Mouse (Mus musculus): ENCODE measurements around the gene Fam149b. TPM values are rescaled to one million over a fixed set of nuclear protein-coding genes. Genes with fewer than 3 reads are reported as not detected.
"Not testable (repeated sequence)": the region's sequence is repeated elsewhere in the genome, so short reads cannot be mapped to it uniquely, and the experiment has no call there.

The Fam149b gene
- polyA plus RNA-seq (2012; rRNA removed) = 51.2 and 54.5 TPM in 2 replicates

DNA sequence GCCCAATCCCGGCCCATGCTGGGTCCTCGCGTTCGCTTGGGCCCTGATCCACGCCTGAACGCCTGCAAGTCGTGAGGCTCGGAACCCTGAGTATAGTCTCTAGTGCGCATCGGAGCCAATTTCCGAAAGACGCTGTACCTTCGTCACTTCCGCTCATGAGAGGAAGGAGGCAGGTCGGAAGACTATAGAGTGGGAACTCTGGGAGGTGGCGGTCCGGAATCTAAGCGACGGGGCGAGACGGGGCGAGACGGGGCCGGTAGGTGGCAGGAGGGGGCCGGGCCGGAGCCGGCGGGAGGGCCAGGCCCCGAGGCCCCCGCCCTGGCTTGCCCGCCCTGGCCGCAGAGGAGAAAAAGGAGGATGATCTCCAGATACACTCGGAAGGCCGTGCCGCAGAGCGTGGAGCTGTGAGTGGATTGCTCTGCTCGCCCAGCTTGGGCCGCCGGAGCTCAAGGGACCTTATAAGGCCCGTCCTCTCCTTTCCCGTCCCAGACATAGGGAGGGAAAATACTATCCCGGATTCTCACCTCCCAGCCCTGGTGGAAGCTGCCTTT lies at the start of gene Fam149b, which contains the start of gene Ecd:
Gene Fam149b, plus strand, starts transcription at position 172 of the 551 bp plus-strand sequence.
Gene Ecd, minus strand, starts transcription at position 131 of the 551 bp plus-strand sequence.
- Histone ChIP-seq H3K4me3 (ENCODE audit: control insufficient read depth, low read depth, low read length) (peak within 1 kb of the TSS; percentile 100), H3K4me1 (ENCODE audit: control insufficient read depth, insufficient read depth, low read length) (no peaks in the 10 kb centered on the region; the same call in 1 of the 2 replicates), H3K27ac (ENCODE audit: control insufficient read depth, insufficient read depth, low read depth, low read length) (peak within 1 kb of the TSS; percentile 97), H3K36me3 (ENCODE audit: control insufficient read depth, insufficient read depth, low read length) (peaks cover 2% of the 10 kb centered on the region; the same call in 1 of the 2 replicates), H3K27me3 (ENCODE audit: control insufficient read depth, insufficient read depth, low read length) (no peaks in the 10 kb centered on the region)
- TF ChIP-seq POLR2A (IDR thresholded peaks at IDR 0.05; ENCODE audit: control insufficient read depth, low read depth, low read length) (peak; percentile 91), CTCF (IDR thresholded peaks at IDR 0.05; ENCODE audit: control insufficient read depth, insufficient read depth, insufficient replicate concordance, low read depth, low read length) (no peak)

DNA sequence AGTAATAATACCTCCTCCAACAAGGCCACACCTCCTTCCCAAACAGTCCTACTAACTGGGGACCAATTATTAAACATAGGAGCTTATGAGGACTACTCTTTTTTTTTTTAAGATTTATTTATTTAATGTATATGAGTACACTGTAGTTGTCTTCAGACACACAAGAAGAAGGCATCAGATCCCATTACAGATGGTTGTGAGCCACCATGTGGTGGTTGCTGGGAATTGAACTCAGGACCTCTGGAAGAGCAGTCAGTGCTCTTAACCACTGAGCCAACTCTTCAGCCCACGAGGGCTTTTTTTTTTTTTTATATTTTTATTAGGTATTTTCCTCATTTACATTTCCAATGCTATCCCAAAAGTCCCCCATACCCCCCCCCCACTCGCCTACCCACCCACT lies 42.9 kb upstream of the Fam149b start:
- H3K27me3 ChIP-seq (ENCODE audit: control insufficient read depth, insufficient read depth, low read length); H3K36me3 ChIP-seq (ENCODE audit: control insufficient read depth, insufficient read depth, low read length): not testable (repeated sequence)

DNA sequence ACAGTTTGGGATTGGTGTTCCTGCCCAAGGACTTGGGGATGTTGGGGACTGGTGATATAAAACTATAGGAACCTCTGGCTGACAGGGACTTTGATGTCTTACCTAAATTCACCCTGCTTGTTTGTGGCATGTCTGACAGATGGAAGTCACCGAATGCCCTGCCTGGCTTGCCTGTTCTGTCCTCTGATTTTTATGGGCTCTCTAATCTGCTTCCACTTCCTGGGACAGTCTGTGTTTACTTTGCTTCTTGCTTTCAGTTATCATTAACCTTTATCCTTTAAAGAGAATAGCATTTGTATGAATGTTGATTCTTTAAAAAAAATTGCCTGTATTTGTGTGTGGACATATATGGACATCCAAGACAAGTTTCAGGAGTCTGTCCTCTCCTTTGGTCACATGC lies 32.8 kb upstream of the Fam149b start:
- no peak overlapping the region for H3K27ac ChIP-seq (ENCODE audit: control insufficient read depth, insufficient read depth, low read depth, low read length)
- H3K27me3 ChIP-seq (ENCODE audit: control insufficient read depth, insufficient read depth, low read length) = no peaks in the 10 kb centered on the region
- TF ChIP-seq POLR2A (IDR thresholded peaks at IDR 0.05; ENCODE audit: control insufficient read depth, low read depth, low read length) = no peak
- no peak for TF ChIP-seq CTCF (IDR thresholded peaks at IDR 0.05; ENCODE audit: control insufficient read depth, insufficient read depth, insufficient replicate concordance, low read depth, low read length)
- H3K4me1 ChIP-seq (ENCODE audit: control insufficient read depth, insufficient read depth, low read length) = no peaks in the 10 kb centered on the region
- H3K4me3 ChIP-seq (ENCODE audit: control insufficient read depth, low read depth, low read length) = no peak overlapping the region
- H3K36me3 ChIP-seq (ENCODE audit: control insufficient read depth, insufficient read depth, low read length) = no peaks in the 10 kb centered on the region

More for the DNA sequence above, 42.9 kb upstream of the Fam149b start:
- not testable (repeated sequence) for H3K4me3 ChIP-seq (ENCODE audit: control insufficient read depth, low read depth, low read length); H3K27ac ChIP-seq (ENCODE audit: control insufficient read depth, insufficient read depth, low read depth, low read length); H3K4me1 ChIP-seq (ENCODE audit: control insufficient read depth, insufficient read depth, low read length)

DNA sequence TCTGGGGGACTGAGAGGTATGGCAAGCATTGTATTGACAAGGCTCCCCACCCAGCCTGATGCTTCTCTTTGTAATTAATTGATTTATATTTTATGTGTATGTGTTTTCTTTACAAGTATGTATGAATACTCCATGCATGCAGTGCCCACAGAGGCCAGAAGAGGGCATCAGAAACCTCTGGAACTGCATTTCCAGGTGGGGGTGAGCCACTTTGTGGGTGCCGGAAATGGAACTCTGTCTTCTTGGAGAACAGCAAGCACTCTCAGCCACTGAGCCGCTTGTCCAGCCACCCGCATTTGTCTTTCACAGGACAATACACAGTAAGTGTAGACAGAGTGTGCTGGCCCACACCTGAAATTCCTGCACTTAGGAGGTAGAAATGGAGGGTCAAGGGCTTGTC lies 28.5 kb upstream of the Fam149b start:
- H3K36me3 ChIP-seq (ENCODE audit: control insufficient read depth, insufficient read depth, low read length) = no peaks in the 10 kb centered on the region; the same call in 1 of the 2 replicates
- H3K27me3 ChIP-seq (ENCODE audit: control insufficient read depth, insufficient read depth, low read length) = no peaks in the 10 kb centered on the region
- no peak for TF ChIP-seq CTCF (IDR thresholded peaks at IDR 0.05; ENCODE audit: control insufficient read depth, insufficient read depth, insufficient replicate concordance, low read depth, low read length)
- no peak for TF ChIP-seq POLR2A (IDR thresholded peaks at IDR 0.05; ENCODE audit: control insufficient read depth, low read depth, low read length)

GRCm38 (mm10) chr14:20324196-20324595 lies 23.8 kb upstream of the Fam149b start:
- H3K36me3 ChIP-seq (ENCODE audit: control insufficient read depth, insufficient read depth, low read length) = no peaks in the 10 kb centered on the region; the same call in 1 of the 2 replicates
- TF ChIP-seq CTCF (IDR thresholded peaks at IDR 0.05; ENCODE audit: control insufficient read depth, insufficient read depth, insufficient replicate concordance, low read depth, low read length) (no peak), POLR2A (IDR thresholded peaks at IDR 0.05; ENCODE audit: control insufficient read depth, low read depth, low read length) (no peak)

More for the DNA sequence above, 28.5 kb upstream of the Fam149b start:
- H3K27ac ChIP-seq (ENCODE audit: control insufficient read depth, insufficient read depth, low read depth, low read length) = no peak overlapping the region
- no peak overlapping the region for H3K4me3 ChIP-seq (ENCODE audit: control insufficient read depth, low read depth, low read length)
- no peaks in the 10 kb centered on the region for H3K4me1 ChIP-seq (ENCODE audit: control insufficient read depth, insufficient read depth, low read length)

GRCm38 (mm10) chr14:20328474-20328873 lies 19.5 kb upstream of the Fam149b start:
- H3K27me3 ChIP-seq (ENCODE audit: control insufficient read depth, insufficient read depth, low read length) = no peaks in the 10 kb centered on the region
- H3K36me3 ChIP-seq (ENCODE audit: control insufficient read depth, insufficient read depth, low read length) = no peaks in the 10 kb centered on the region; the same call in 1 of the 2 replicates
- no peak overlapping the region for H3K27ac ChIP-seq (ENCODE audit: control insufficient read depth, insufficient read depth, low read depth, low read length)
- no peak overlapping the region for H3K4me3 ChIP-seq (ENCODE audit: control insufficient read depth, low read depth, low read length)
- TF ChIP-seq POLR2A (IDR thresholded peaks at IDR 0.05; ENCODE audit: control insufficient read depth, low read depth, low read length) = no peak
- TF ChIP-seq CTCF (IDR thresholded peaks at IDR 0.05; ENCODE audit: control insufficient read depth, insufficient read depth, insufficient replicate concordance, low read depth, low read length) = peak; percentile 40; the same call in 1 of the 2 replicates
- no peaks in the 10 kb centered on the region for H3K4me1 ChIP-seq (ENCODE audit: control insufficient read depth, insufficient read depth, low read length)

More at GRCm38 (mm10) chr14:20324196-20324595, 23.8 kb upstream of the Fam149b start:
- H3K27me3 ChIP-seq (ENCODE audit: control insufficient read depth, insufficient read depth, low read length) = no peaks in the 10 kb centered on the region
- no peak overlapping the region for H3K27ac ChIP-seq (ENCODE audit: control insufficient read depth, insufficient read depth, low read depth, low read length)
- H3K4me3 ChIP-seq (ENCODE audit: control insufficient read depth, low read depth, low read length) = no peak overlapping the region
- H3K4me1 ChIP-seq (ENCODE audit: control insufficient read depth, insufficient read depth, low read length) = no peaks in the 10 kb centered on the region

DNA sequence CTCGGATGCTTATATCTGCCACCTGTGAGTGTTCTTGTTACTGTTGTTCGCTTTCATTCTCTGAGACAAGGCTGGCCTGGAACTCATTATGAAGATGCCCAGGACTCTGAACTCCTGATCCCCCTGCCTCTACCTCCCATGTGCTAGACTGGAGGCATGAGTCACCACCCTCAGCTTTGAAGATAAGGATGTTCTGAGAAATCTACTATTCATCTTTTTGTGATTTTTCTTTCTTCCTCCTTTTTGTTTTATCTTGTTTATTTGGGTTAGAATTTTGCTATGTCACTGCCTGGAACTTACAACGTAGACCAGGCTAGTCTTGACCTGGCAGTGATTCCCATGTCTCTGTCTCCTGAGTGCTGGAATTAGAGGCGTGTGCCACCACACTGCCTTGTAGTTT lies 16.6 kb upstream of the Fam149b start:
- H3K36me3 ChIP-seq (ENCODE audit: control insufficient read depth, insufficient read depth, low read length) = peaks cover 2% of the 10 kb centered on the region; the same call in 1 of the 2 replicates
- H3K4me3 ChIP-seq (ENCODE audit: control insufficient read depth, low read depth, low read length) = no peak overlapping the region
- no peak overlapping the region for H3K27ac ChIP-seq (ENCODE audit: control insufficient read depth, insufficient read depth, low read depth, low read length)
- no peaks in the 10 kb centered on the region for H3K4me1 ChIP-seq (ENCODE audit: control insufficient read depth, insufficient read depth, low read length)
- no peaks in the 10 kb centered on the region for H3K27me3 ChIP-seq (ENCODE audit: control insufficient read depth, insufficient read depth, low read length)
- TF ChIP-seq CTCF (IDR thresholded peaks at IDR 0.05; ENCODE audit: control insufficient read depth, insufficient read depth, insufficient replicate concordance, low read depth, low read length) = no peak
- TF ChIP-seq POLR2A (IDR thresholded peaks at IDR 0.05; ENCODE audit: control insufficient read depth, low read depth, low read length) = no peak

All from testis, adult 2 months (tissue).